Mouse (Mus musculus): ENCODE measurements at regions not wholly inside any gene's neighbourhood (a gene's known extent, or its start where the extent isn't known, plus 50 kb on each side); places are given as distances from the start of the nearest gene placed in this dataset.

DNA sequence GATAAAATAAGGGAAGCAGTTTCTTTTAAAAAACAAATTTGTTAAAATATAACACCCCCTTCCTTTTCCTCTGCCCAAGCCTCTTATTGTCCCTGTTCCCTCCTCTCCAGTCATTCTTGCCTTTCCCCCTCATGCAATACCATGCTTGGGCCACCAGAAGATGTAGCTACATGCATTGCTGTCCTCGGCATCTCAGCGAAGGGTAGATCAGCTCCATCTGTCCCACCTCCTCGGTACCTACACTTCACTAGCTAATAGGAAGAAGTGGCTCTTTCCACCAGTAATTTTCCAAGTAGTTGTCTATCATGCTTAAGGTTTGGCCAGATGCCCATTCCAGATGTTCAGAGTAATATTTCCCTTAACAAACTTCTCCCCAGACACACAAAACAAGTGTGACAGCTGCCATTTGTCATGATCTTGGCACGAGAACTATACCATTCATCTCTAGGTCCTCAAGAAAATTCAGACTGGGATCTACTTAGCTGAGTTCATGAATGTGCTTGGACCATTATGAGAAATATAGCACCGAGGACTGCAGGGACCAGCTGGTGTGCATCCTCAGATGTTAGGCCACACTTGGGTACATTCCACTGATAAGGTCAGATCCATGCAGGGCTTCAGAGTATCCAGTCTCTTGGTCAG, 198.7 kb upstream of the Tnp1 start:
- Histone ChIP-seq H3K9ac (no peak overlapping the region), H3K36me3 (no peaks in the 10 kb centered on the region), H3K4me2 (no peak overlapping the region), H3K9me3 (no peaks in the 10 kb centered on the region), H3K4me1 (peaks cover 9% of the 10 kb centered on the region; the same call in 1 of the 2 replicates), H3K27ac (no peak overlapping the region), H3K4me3 (no peak overlapping the region), H3K27me3 (no peaks in the 10 kb centered on the region)
- WGBS = 45% methylated on average over 5 of the region's 5 CpGs
- ATAC-seq (ENCODE audit: borderline replicate concordance, extremely low read depth, low FRiP score, low TSS enrichment) = no peak

DNA sequence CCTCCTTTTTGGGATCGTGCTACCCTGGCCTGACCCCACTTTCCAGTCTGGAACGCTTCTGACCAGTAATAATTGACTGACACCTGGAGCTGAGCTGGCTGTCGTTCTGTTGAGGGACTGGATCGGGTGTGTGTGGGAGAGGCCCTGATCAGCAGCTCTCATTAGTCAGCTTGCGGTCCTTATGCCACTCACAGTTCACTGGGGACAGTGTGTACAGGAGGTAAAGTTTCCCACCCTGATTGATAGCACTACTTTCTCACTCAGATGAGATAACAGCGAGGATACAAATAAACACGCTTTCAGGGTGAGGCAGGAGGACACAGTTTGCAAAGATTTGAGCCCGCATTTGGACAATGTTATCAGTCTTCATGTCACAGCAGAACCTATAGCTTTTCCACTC, 191.7 kb upstream of the Tnp1 start:
- 29% methylated on average over 8 of the region's 8 CpGs for WGBS

DNA sequence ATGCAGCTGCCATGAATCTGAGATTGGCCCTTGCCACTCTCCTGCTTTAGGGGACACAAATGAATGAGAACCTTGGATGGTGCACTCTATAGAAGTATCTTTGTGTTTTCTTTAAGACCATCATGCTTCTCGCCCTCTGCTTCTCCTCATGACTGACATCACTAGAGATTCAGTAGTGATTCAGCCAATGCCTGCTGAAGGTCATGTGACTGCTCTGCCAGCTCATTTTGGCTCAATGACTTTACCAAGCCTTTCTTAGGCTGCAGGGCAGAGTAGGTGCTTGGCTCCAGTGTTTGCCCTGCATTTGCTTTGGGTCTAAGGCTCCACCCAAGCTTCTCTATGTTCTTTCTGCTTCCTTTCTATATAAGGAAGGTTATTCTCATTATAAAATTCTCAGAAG, 190.1 kb upstream of the Tnp1 start:
- Histone ChIP-seq H3K36me3 (no peaks in the 10 kb centered on the region), H3K27me3 (no peaks in the 10 kb centered on the region), H3K4me3 (no peak overlapping the region), H3K9ac (no peak overlapping the region), H3K4me1 (no peaks in the 10 kb centered on the region), H3K27ac (no peak overlapping the region), H3K4me2 (no peak overlapping the region), H3K9me3 (no peaks in the 10 kb centered on the region)
- no peak for ATAC-seq (ENCODE audit: borderline replicate concordance, extremely low read depth, low FRiP score, low TSS enrichment)
- 85% methylated on average over 1 of the region's 1 CpGs for WGBS

More for the DNA sequence above, 191.7 kb upstream of the Tnp1 start:
- no peak overlapping the region for H3K4me2 ChIP-seq
- no peaks in the 10 kb centered on the region for H3K9me3 ChIP-seq
- H3K9ac ChIP-seq = no peak overlapping the region
- ATAC-seq (ENCODE audit: borderline replicate concordance, extremely low read depth, low FRiP score, low TSS enrichment) = no peak
- H3K27ac ChIP-seq = no peak overlapping the region
- no peaks in the 10 kb centered on the region for H3K4me1 ChIP-seq
- H3K4me3 ChIP-seq = no peak overlapping the region
- no peaks in the 10 kb centered on the region for H3K27me3 ChIP-seq
- no peaks in the 10 kb centered on the region for H3K36me3 ChIP-seq

DNA sequence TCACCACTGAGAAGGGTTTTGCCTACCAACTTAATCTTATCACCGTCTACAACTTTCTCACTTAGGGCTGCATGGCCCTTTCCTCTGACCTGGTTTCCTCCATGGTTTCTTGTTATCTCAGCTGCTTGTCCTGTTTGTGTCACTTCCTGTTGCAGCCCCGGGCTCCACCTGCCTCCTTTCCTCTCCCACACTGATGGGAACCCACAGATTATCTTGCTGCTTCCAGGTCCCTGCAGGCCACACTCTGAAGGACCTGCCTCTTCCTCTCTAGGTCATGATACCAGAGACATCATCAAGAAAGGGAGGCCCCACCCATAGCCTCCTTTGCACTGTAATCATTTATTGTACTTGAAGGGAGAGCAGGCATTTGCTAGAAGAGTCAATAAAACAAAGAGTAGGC, 184.4 kb upstream of the Tnp1 start:
- Histone ChIP-seq H3K4me2 (no peak overlapping the region), H3K36me3 (no peaks in the 10 kb centered on the region), H3K9me3 (no peaks in the 10 kb centered on the region), H3K4me3 (no peak overlapping the region), H3K9ac (no peak overlapping the region), H3K4me1 (no peaks in the 10 kb centered on the region), H3K27ac (no peak overlapping the region), H3K27me3 (no peaks in the 10 kb centered on the region)
- ATAC-seq (ENCODE audit: borderline replicate concordance, extremely low read depth, low FRiP score, low TSS enrichment) = no peak
- 45% methylated on average over 2 of the region's 2 CpGs for WGBS

DNA sequence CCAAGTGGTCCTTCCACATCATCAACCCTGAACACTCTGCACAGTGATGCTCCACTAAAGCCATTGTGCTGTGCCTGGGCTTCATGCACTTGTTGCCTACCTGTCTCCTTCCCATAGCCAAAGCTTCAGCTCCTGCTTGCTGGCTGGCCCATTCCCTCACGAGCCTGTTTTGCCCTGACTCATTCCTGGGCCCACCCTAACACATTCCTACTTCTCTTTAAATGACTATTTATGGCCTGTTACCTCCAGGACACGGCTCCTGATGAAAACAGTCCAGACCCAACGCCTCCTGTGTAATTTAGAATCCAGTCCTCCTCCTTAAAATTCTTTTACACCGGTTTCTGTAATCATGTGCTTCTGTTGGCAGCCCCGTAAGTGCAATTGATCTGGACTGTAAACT, 175.1 kb upstream of the Tnp1 start:
- no peak overlapping the region for H3K4me3 ChIP-seq
- H3K9me3 ChIP-seq = no peaks in the 10 kb centered on the region
- 54% methylated on average over 5 of the region's 5 CpGs for WGBS
- no peaks in the 10 kb centered on the region for H3K27me3 ChIP-seq
- no peak overlapping the region for H3K27ac ChIP-seq
- no peaks in the 10 kb centered on the region for H3K36me3 ChIP-seq
- ATAC-seq (ENCODE audit: borderline replicate concordance, extremely low read depth, low FRiP score, low TSS enrichment) = no peak
- no peak overlapping the region for H3K9ac ChIP-seq
- no peaks in the 10 kb centered on the region for H3K4me1 ChIP-seq
- no peak overlapping the region for H3K4me2 ChIP-seq

DNA sequence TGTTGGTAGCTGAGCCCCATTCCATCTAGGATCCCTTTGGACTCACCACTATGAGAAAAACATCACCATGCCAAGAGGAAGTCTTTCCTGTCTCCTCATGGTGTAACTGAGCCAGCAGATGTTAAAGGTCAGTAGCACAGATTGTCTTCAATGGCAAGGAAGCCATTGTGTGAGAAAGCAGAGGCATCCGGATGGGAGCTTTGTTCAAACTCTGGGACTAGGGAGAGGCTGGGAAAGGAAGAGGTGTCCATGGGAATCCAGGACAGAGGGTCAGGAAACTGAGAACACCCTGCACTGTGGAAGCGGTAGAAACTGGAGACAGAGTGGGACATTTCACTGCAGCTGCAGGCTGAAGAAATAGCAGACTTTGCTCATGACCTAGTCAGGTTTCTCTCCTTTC, 173.1 kb upstream of the Tnp1 start:
- Histone ChIP-seq H3K4me3 (no peak overlapping the region), H3K4me2 (no peak overlapping the region), H3K27ac (peak overlapping the region; percentile 50; the same call in 1 of the 2 replicates), H3K9me3 (no peaks in the 10 kb centered on the region), H3K9ac (no peak overlapping the region), H3K27me3 (no peaks in the 10 kb centered on the region), H3K36me3 (no peaks in the 10 kb centered on the region), H3K4me1 (no peaks in the 10 kb centered on the region)
- WGBS = 59% methylated on average over 2 of the region's 2 CpGs
- ATAC-seq (ENCODE audit: borderline replicate concordance, extremely low read depth, low FRiP score, low TSS enrichment) = no peak

DNA sequence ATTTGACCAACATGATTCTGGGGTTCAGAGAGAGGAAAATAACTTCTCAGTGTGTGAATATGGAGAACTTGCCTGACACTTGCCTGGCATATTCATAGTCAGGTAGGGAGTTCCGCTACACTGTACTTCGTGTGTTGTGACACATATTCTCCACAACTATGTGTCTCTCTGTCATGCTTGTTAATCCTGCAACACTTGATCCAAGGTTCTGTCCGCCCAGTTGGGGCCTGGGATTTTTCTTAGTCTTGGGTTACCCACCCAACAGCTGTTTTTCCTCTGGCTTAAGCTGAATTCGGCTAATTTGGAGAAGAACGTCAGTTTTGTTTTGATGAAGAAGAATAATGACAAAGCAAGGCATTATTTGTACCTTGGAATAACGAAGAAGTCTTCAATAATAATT, 168.8 kb upstream of the Tnp1 start:
- 67% methylated on average over 6 of the region's 6 CpGs for WGBS
- Histone ChIP-seq H3K27me3 (no peaks in the 10 kb centered on the region), H3K4me1 (no peaks in the 10 kb centered on the region), H3K4me3 (no peak overlapping the region), H3K9me3 (no peaks in the 10 kb centered on the region), H3K9ac (no peak overlapping the region), H3K4me2 (no peak overlapping the region), H3K36me3 (no peaks in the 10 kb centered on the region), H3K27ac (no peak overlapping the region)
- no peak for ATAC-seq (ENCODE audit: borderline replicate concordance, extremely low read depth, low FRiP score, low TSS enrichment)

DNA sequence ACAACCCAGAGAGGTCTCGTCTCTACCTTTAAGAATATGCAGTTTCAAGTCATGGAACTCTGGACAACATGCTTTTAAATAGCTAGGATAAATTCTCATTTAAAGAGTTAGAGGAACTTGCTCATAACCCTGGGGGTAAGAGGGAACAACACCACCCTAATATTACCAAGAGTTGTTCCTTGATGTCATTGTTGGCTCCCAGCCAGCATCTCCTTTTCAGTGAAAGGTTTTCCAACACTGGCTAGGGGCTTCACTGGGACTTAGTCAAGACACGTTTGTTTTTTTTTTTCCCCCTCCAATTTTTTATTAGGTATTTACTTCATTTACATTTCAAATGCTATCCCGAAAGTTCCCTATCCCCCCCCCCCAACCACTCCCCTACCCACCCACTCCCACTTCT, 163.1 kb upstream of the Tnp1 start:
- no peaks in the 10 kb centered on the region for H3K36me3 ChIP-seq
- no peaks in the 10 kb centered on the region for H3K27me3 ChIP-seq
- no peak overlapping the region for H3K9ac ChIP-seq
- H3K27ac ChIP-seq = no peak overlapping the region
- no peak overlapping the region for H3K4me3 ChIP-seq
- no peak for ATAC-seq (ENCODE audit: borderline replicate concordance, extremely low read depth, low FRiP score, low TSS enrichment)
- no peaks in the 10 kb centered on the region for H3K4me1 ChIP-seq
- H3K4me2 ChIP-seq = no peak overlapping the region
- no peaks in the 10 kb centered on the region for H3K9me3 ChIP-seq
- WGBS = 66% methylated on average over 3 of the region's 3 CpGs

DNA sequence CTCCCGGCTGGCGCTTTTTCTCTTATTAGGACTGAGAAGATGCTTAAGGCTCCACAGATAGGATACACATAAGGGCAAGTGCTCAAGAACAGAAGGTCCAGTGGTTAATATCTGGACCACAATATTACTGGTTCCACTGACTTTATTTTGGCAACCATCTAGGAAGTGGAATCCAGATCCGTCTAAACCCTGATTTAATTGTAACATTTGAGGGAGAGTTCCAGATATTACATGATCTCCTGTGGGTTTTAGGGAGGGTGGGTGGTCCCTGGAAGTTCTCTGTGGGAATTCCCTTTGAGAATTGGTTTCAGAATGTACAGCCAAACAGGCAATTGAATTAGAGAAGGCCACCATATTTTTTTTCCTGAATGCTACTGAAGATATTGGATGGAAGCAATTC, 161.4 kb upstream of the Tnp1 start:
- H3K9me3 ChIP-seq = no peaks in the 10 kb centered on the region
- H3K27ac ChIP-seq = no peak overlapping the region
- no peaks in the 10 kb centered on the region for H3K27me3 ChIP-seq
- WGBS = 89% methylated on average over 3 of the region's 3 CpGs
- ATAC-seq (ENCODE audit: borderline replicate concordance, extremely low read depth, low FRiP score, low TSS enrichment) = no peak
- H3K4me3 ChIP-seq = no peak overlapping the region
- H3K4me2 ChIP-seq = no peak overlapping the region
- no peaks in the 10 kb centered on the region for H3K36me3 ChIP-seq
- H3K9ac ChIP-seq = no peak overlapping the region
- H3K4me1 ChIP-seq = no peaks in the 10 kb centered on the region

DNA sequence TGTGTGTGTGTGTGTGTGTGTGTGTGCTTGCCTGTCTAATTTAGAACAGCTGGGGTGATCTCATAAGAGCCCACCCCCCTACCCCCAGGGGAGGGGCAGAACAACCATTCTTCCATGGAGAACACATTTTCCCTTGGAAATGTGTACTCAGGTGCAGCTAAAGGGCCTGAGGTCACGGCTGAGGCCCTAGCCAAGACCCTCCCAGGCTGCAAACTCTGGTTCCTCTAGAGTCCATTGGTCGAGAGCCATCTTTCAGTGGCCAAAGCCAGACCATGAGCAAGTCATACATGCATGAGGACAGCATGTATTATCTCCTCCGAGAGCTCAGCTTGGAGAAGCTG, 154.9 kb upstream of the Tnp1 start:
- no peaks in the 10 kb centered on the region for H3K27me3 ChIP-seq
- no peak overlapping the region for H3K9ac ChIP-seq
- H3K4me3 ChIP-seq = no peak overlapping the region
- H3K4me2 ChIP-seq = no peak overlapping the region
- no peaks in the 10 kb centered on the region for H3K36me3 ChIP-seq
- H3K9me3 ChIP-seq = no peaks in the 10 kb centered on the region
- 61% methylated on average over 3 of the region's 3 CpGs for WGBS
- 0 out of 2 replicates have a peak, but pooled peaks cover 5% of the 10 kb centered on the region for H3K4me1 ChIP-seq
- ATAC-seq (ENCODE audit: borderline replicate concordance, extremely low read depth, low FRiP score, low TSS enrichment) = no peak
- H3K27ac ChIP-seq = no peak overlapping the region

DNA sequence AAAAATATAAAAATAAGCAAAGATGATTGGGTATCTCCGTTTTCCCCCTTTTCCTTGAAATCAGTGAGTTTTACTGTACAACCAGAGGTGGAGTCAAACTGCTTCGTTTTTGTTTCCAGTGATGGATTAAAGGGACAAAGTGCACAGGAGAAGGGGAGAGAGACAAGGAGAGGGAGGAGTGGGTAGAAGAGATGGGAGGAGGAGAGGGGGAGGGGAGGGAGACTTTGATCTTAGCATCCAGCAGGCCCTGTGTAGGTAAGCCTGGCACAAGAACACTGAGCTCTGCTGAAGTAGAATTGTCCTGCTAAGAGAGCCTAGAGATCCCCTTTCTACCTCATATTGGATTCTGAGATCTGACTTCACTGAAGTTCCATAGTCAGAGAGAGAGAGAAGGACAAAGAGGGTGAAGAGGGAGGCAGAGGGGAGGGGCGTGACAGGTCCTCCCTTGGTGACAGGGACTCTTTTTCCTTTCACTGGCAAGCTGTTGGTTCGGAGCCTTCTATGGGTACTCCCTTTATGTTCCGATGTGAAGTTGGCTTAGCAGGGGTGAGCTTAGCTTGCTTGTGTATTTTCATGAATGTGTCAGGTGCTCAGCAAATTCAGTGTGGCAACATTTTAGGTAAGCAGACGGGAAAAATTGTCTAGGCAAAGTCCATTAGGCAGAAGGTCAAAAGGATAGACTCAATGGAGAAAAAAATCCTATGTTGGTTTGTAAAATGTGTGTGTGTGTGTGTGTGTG, 154.4 kb upstream of the Tnp1 start:
- H3K27ac ChIP-seq = no peak overlapping the region
- no peak overlapping the region for H3K9ac ChIP-seq
- no peak overlapping the region for H3K4me2 ChIP-seq
- no peaks in the 10 kb centered on the region for H3K9me3 ChIP-seq
- no peak overlapping the region for H3K4me3 ChIP-seq
- no peak for ATAC-seq (ENCODE audit: borderline replicate concordance, extremely low read depth, low FRiP score, low TSS enrichment)
- no peaks in the 10 kb centered on the region for H3K27me3 ChIP-seq
- 0 out of 2 replicates have a peak, but pooled peaks cover 5% of the 10 kb centered on the region for H3K4me1 ChIP-seq
- WGBS = 51% methylated on average over 6 of the region's 6 CpGs
- no peaks in the 10 kb centered on the region for H3K36me3 ChIP-seq

DNA sequence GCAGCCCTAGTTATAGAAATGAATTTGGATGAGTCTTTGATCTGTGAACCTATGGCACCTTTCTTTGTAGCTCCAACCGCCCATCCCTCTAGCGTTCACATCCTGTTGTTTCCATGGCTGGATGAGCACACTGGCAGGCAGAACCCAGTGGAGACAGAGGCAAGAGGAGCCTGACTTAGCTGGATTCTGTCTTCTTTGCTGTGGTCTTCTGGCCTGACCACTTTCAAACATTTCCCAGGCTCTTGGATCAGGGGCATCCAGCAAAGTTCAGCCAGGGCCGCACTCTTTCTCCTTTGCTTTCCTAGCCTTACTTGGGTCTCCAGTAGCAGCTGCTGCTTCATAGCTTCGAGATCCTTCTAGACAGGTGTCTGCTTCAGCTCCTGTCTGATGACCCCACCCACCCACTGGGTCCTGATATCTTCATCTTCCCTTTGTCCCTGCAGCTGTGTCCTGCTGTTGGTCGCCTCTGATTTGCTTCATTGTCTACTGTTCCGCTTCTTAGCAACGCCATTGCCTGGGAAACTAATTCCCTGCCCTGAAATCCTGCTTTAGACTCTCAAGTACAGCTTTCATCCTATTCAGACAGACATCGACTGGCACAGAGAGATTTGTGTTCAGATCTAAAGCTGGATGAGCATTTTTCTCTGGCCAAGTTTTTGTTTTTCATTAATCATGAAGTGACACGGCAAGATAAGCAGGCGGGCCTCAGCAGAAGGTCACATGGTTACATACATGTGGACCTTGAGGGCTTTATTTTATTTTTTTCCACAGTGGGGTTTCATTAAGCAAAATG, 153.6 kb upstream of the Tnp1 start:
- H3K27ac ChIP-seq = no peak overlapping the region
- no peak overlapping the region for H3K9ac ChIP-seq
- no peaks in the 10 kb centered on the region for H3K27me3 ChIP-seq
- H3K4me3 ChIP-seq = no peak overlapping the region
- no peak overlapping the region for H3K4me2 ChIP-seq
- 43% methylated on average over 10 of the region's 10 CpGs for WGBS
- H3K36me3 ChIP-seq = no peaks in the 10 kb centered on the region
- H3K4me1 ChIP-seq = 0 out of 2 replicates have a peak, but pooled peaks cover 5% of the 10 kb centered on the region
- no peak for ATAC-seq (ENCODE audit: borderline replicate concordance, extremely low read depth, low FRiP score, low TSS enrichment)
- H3K9me3 ChIP-seq = no peaks in the 10 kb centered on the region
